Mouse (Mus musculus): ENCODE measurements around the gene Klk14.

GRCm38 (mm10) chr7:43678517-43678916 lies 11.7 kb upstream of the Klk14 start:
- TF ChIP-seq CTCF (IDR thresholded peaks at IDR 0.05; ENCODE audit: low read depth) = peak; percentile 74
- TF ChIP-seq EP300 (optimal IDR thresholded peaks at IDR 0.05) = no peak
